Mouse (Mus musculus): ENCODE measurements around the gene Clybl. TPM values are rescaled to one million over a fixed set of nuclear protein-coding genes. Genes with fewer than 3 reads are reported as not detected.

The Clybl gene
- polyA plus RNA-seq, 1 experiment from 2014 or later, result 68.2 TPM

DNA sequence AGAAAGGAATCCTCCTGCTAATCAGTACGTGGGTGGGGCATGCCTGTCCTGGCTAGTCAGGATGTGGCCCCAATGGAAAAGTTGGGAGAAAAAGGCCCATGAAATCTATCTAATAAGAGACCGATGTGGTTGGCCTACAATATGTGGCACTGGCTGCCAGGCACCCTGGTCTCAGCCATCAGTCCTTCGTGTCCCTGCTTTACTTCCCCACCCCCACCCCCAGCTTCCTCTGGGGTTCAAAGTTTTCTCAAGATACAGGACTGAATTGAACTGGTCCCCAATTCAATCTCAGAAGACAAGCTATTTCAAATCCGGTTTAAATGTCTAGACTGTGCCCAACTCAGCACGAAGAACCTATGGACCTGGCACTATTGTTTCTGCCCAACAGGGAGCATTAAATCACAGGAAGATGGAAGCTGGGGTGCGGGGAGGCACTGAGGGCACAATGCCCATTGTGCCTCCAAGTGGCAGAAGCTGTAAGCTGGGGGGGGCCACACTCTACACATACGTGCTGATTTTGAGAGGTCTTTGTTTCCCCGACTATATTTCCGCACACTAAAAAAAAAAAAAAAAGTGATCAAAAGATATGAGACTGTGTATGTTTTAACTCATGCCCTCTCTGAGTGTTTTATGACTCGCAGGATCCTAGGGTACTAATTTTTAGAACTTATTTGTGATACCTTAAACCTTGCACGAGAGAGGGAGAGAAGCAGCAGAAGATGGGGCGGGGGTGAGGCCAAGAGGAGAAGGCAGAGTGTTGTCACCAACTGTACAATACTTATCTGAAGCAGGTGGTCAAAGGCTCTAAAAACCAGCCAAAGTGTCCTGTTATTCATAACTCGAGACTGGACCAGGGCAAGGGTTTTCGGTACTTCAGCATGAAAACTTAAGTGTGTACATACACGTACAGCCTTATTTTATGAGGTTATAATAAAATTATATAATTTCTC lies 199.7 kb downstream of the Clybl start:
- no peak for ATAC-seq (ENCODE audit: extremely low read depth, insufficient number of reproducible peaks, low FRiP score, low TSS enrichment)
- H3K36me3 ChIP-seq, result no peaks in the 10 kb centered on the region
- no peak overlapping the region for H3K4me2 ChIP-seq
- no peak overlapping the region for H3K27ac ChIP-seq (replicated peaks)
- no peak overlapping the region for H3K9ac ChIP-seq
- no peaks in the 10 kb centered on the region for H3K9me3 ChIP-seq
- 75% methylated on average over 15 of the region's 15 CpGs for WGBS
- H3K4me1 ChIP-seq, result no peaks in the 10 kb centered on the region
- H3K27me3 ChIP-seq (replicated peaks), result no peaks in the 10 kb centered on the region
- H3K4me3 ChIP-seq, result no peak overlapping the region

DNA sequence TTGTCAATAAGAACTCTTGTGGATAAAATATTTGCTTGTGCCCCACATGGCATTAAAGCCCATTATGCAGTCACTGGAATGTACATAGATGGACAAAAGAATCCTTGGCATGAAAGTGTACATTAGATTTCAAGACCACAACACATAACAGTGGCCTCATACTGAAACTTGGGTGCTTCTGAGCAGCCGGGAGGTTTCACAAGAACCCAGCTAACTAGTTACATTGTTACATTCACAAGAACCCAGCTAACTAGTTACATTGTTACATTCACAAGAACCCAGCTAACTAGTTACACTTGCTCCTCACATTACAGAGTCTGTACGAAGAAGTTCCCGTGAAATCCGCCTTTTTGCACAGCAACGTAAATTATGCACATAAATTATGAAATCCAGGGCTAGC lies 200.8 kb downstream of the Clybl start:
- 87% methylated on average over 5 of the region's 5 CpGs for WGBS
- Histone ChIP-seq H3K9me3 (no peaks in the 10 kb centered on the region), H3K27me3 (replicated peaks) (no peaks in the 10 kb centered on the region), H3K9ac (no peak overlapping the region), H3K4me2 (no peak overlapping the region), H3K4me1 (no peaks in the 10 kb centered on the region), H3K36me3 (no peaks in the 10 kb centered on the region), H3K27ac (replicated peaks) (no peak overlapping the region), H3K4me3 (no peak overlapping the region)
- no peak for ATAC-seq (ENCODE audit: extremely low read depth, insufficient number of reproducible peaks, low FRiP score, low TSS enrichment)

DNA sequence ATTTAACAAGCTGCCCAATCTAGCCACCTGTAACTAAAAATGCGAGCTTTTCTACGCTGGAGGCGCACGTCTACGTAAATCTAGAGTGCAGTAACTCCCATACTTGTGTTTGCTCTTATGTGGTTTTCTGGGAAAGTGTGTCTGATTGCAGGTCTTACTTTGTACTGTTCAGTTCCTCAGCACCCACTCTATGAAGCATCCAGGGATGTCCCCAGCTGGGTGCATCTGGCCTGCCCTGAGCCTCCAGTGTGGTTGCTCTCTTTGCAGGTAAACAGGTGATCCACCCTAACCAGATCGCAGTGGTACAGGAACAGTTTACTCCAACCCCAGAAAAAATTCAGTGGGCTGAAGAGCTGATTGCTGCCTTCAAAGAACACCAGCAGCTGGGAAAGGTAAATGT lies 202.4 kb downstream of the Clybl start:
- Histone ChIP-seq H3K27ac (replicated peaks) (no peak overlapping the region), H3K4me3 (no peak overlapping the region), H3K9me3 (no peaks in the 10 kb centered on the region), H3K4me1 (no peaks in the 10 kb centered on the region), H3K36me3 (no peaks in the 10 kb centered on the region), H3K27me3 (replicated peaks) (no peaks in the 10 kb centered on the region), H3K4me2 (no peak overlapping the region), H3K9ac (no peak overlapping the region)
- 91% methylated on average over 6 of the region's 6 CpGs for WGBS
- no peak for ATAC-seq (ENCODE audit: extremely low read depth, insufficient number of reproducible peaks, low FRiP score, low TSS enrichment)

DNA sequence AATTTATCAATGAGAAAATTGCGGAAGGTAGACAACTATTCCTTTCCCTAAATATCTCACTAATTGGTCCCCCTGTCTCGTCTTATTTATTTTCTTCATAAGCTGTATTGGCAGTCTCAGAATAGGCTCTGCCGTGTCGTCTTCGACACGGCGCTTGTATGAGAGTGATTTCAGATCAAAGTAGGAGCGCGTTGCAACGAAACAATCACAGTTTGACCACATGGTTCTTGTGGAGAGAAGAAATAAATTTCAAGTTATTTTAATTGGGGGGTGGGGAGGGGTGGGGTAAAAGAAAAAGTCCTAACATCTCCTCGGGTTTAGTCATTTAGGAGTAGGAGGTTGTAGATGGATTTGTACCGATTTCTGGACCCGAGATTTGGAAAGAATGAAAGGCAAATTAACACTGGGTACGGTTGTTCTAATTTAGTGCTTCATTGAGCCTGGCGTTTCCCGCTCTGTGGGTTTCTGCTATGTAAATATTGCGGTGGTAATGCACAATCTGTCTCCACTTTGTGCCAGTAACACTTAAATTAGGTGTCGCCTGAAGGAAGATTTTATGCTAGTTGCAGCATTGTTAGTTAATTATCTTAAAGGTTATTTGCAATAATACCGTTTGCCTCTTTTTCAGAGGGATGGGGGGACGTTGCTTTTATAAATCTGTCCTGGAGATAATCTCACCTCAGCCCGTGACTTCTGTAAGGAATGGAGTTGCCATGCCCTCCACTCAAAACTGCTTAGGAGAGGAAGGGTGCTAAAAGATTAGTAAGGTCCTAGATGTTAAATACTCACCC lies 203.1 kb downstream of the Clybl start:
- Histone ChIP-seq H3K4me2 (no peak overlapping the region), H3K27ac (replicated peaks) (no peak overlapping the region), H3K4me1 (no peaks in the 10 kb centered on the region), H3K4me3 (no peak overlapping the region), H3K9me3 (no peaks in the 10 kb centered on the region), H3K36me3 (no peaks in the 10 kb centered on the region), H3K27me3 (replicated peaks) (no peaks in the 10 kb centered on the region), H3K9ac (no peak overlapping the region)
- no peak for ATAC-seq (ENCODE audit: extremely low read depth, insufficient number of reproducible peaks, low FRiP score, low TSS enrichment)
- WGBS, result 77% methylated on average over 21 of the region's 21 CpGs

DNA sequence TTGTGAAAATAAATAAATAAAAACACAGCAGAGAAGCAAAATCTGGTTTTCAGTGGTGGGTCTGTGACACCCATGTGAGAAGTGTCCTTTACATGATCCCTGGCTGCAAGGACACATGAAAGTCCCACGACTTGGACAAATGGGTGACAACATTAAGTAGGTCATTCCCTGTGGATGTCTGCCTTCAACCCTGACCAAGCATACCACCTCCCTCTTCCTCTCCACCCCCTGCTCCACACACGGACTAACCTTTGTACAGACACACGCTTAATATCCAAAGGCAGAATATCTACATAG lies 203.7 kb downstream of the Clybl start:
- Histone ChIP-seq H3K9me3 (no peaks in the 10 kb centered on the region), H3K4me1 (no peaks in the 10 kb centered on the region), H3K4me2 (no peak overlapping the region), H3K9ac (no peak overlapping the region), H3K4me3 (no peak overlapping the region), H3K27me3 (replicated peaks) (no peaks in the 10 kb centered on the region), H3K36me3 (no peaks in the 10 kb centered on the region), H3K27ac (replicated peaks) (no peak overlapping the region)
- no peak for ATAC-seq (ENCODE audit: extremely low read depth, insufficient number of reproducible peaks, low FRiP score, low TSS enrichment)
- WGBS, result 80% methylated on average over 3 of the region's 3 CpGs

DNA sequence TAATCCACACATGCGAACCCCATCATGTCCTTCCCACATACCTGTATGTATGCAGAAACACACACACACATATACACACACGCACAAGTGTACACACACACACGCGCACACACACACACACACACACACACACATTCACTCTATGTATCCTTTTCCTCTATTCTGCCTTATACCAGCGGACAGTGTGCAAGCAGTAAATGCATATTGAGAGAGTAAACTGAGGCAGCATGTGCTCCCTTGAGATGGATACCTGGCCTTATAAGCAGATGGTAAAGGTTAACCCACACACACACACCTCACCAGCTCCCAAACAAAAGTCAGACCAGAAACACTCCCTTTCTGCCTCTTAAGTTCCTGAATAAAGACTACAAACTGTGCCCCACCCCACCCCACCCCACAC lies 204.3 kb downstream of the Clybl start:
- H3K9me3 ChIP-seq, result no peaks in the 10 kb centered on the region
- H3K4me2 ChIP-seq, result no peak overlapping the region
- 90% methylated on average over 5 of the region's 5 CpGs for WGBS
- H3K27ac ChIP-seq (replicated peaks), result no peak overlapping the region
- no peak for ATAC-seq (ENCODE audit: extremely low read depth, insufficient number of reproducible peaks, low FRiP score, low TSS enrichment)
- H3K4me1 ChIP-seq, result no peaks in the 10 kb centered on the region
- no peaks in the 10 kb centered on the region for H3K36me3 ChIP-seq
- H3K9ac ChIP-seq, result no peak overlapping the region
- H3K27me3 ChIP-seq (replicated peaks), result no peaks in the 10 kb centered on the region
- H3K4me3 ChIP-seq, result no peak overlapping the region

DNA sequence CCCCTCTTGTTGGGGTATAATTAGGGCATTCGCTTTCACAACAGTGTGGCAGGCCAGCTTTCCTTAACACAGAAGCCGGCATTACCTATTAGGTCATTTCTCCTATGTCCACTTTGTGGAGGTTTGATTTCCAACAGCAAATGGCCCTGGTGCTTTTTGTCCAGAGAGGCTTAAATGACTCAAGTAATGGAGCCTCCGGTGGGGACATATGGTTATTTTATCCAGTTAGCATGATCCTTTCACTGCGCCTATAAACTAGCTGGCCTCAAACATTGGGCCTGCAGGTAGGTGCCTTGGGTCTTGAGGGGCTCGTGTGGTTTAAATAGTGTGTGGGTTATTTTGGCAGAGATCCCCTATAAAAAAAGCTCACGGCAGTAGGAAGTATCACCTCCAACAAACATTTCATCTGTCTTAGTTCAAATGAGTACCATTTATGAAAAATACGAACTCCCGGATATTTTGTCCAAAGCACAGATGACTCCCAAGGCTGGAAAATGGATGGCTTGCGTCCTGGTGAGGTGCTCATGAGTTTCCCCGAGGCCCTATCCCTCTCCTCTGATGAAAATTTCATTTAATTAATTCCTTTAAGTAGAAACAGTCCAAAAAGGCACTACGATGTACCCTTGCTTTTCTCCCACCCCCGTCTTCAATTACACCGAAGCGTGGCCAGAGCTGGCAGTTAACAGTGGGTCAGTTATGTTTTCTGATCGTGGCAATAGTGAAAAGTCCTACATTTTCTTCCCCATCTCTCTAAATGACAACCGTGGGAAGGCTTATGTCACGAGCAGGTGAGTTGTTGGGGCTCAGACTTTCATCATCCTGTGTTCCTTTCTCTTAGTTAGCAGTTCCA lies 205.0 kb downstream of the Clybl start:
- no peaks in the 10 kb centered on the region for H3K27me3 ChIP-seq (replicated peaks)
- 87% methylated on average over 17 of the region's 17 CpGs for WGBS
- H3K9me3 ChIP-seq, result no peaks in the 10 kb centered on the region
- H3K4me2 ChIP-seq, result no peak overlapping the region
- no peak overlapping the region for H3K9ac ChIP-seq
- no peaks in the 10 kb centered on the region for H3K36me3 ChIP-seq
- H3K4me1 ChIP-seq, result no peaks in the 10 kb centered on the region
- H3K4me3 ChIP-seq, result no peak overlapping the region
- ATAC-seq (ENCODE audit: extremely low read depth, insufficient number of reproducible peaks, low FRiP score, low TSS enrichment), result no peak
- H3K27ac ChIP-seq (replicated peaks), result no peak overlapping the region

DNA sequence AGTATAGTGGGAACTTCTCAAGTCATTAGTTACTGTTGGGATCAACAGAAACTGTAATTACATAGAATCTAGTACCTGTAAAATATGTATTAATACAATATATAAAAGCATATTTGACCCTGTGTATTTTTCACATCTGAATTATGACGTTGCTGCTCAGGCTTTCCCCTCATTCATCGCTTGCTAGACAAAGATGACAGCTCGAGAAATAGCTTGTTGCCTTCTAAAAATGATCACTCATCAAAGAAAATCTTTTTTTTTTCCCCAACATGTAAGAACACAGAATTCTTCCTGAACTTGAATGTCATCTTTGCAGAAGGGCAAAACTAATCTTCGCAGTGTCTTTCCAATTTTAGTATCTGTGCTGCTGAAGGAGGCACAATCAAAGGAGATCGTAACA lies 206.3 kb downstream of the Clybl start:
- no peaks in the 10 kb centered on the region for H3K4me1 ChIP-seq
- H3K27ac ChIP-seq (replicated peaks), result no peak overlapping the region
- no peaks in the 10 kb centered on the region for H3K36me3 ChIP-seq
- no peaks in the 10 kb centered on the region for H3K9me3 ChIP-seq
- no peak overlapping the region for H3K9ac ChIP-seq
- no peak overlapping the region for H3K4me2 ChIP-seq
- WGBS, result 83% methylated on average over 5 of the region's 5 CpGs
- no peaks in the 10 kb centered on the region for H3K27me3 ChIP-seq (replicated peaks)
- ATAC-seq (ENCODE audit: extremely low read depth, insufficient number of reproducible peaks, low FRiP score, low TSS enrichment), result no peak
- no peak overlapping the region for H3K4me3 ChIP-seq

DNA sequence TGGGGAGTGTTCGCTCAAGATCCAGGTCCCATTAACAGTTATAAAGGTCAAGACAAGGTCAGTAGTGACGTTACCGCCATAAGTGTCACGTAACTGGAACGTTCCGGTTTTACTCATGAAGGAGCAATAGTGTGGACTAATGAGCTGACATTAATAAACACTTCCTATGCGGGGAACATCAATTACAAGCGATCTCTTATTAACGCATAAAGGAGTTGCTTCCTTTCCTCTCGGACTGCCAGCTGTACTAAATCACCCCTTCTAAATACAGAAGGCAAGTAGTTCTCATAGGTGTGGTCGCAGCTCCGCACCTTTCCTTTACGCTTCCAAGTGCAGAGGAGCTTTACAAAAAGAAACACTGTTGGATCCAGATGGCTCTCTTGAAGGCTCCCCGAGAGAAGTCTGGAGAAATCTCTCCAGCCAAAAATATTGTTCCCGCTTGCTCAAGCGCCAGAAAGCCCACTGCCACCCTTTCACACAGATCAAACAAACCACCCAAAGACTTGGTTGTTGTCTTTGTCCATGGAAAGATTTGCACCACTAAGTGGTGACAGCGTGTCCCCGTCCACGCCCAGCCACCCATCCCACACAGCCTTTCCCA lies 207.0 kb downstream of the Clybl start:
- Histone ChIP-seq H3K4me1 (no peaks in the 10 kb centered on the region), H3K27me3 (replicated peaks) (no peaks in the 10 kb centered on the region), H3K27ac (replicated peaks) (no peak overlapping the region), H3K9ac (no peak overlapping the region), H3K4me2 (no peak overlapping the region), H3K4me3 (no peak overlapping the region), H3K9me3 (no peaks in the 10 kb centered on the region), H3K36me3 (no peaks in the 10 kb centered on the region)
- 70% methylated on average over 19 of the region's 19 CpGs for WGBS
- ATAC-seq (ENCODE audit: extremely low read depth, insufficient number of reproducible peaks, low FRiP score, low TSS enrichment), result no peak

DNA sequence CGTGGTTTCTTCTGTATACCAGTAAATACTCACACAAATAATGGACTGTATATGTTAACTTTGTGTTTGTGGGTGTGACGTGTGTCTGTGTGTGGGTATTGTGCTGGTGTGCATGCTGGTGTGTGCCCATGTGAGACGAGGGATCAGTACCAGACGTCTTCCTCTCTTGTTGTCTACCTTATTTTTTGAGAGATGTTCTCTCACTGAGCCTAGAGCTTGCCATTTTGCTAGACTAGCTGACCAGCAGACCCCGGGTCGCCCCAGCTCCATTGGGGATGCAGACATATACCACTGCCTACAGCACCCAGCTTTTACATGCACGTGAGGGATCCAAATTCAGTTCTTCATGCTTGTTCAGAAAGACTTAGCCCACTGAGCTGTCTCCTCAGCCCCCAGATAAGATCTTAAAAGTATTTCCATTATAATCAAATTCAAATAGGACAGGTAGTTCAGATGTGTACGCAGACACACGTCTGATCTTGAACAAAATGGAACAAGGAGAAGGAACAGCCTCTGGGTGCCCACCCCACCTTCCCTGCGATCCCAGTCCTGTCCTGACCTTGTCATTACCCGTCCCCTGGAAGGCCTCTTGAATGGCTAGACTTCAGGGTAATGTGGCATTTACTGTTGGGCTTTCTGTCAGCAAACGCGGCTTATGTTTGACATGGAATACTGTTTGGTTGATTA lies 208.3 kb downstream of the Clybl start:
- no peaks in the 10 kb centered on the region for H3K9me3 ChIP-seq
- ATAC-seq (ENCODE audit: extremely low read depth, insufficient number of reproducible peaks, low FRiP score, low TSS enrichment), result no peak
- H3K4me1 ChIP-seq, result no peaks in the 10 kb centered on the region
- no peak overlapping the region for H3K4me3 ChIP-seq
- no peak overlapping the region for H3K4me2 ChIP-seq
- H3K27ac ChIP-seq (replicated peaks), result no peak overlapping the region
- H3K36me3 ChIP-seq, result no peaks in the 10 kb centered on the region
- H3K27me3 ChIP-seq (replicated peaks), result no peaks in the 10 kb centered on the region
- WGBS, result 83% methylated on average over 13 of the region's 13 CpGs
- H3K9ac ChIP-seq, result no peak overlapping the region

Data from heart, embryonic 13.5 days (tissue).